Mouse (Mus musculus): ENCODE results near the gene Gm2016. TPM values are rescaled to one million over a fixed set of nuclear protein-coding genes. Genes with fewer than 3 reads are reported as not detected.
"Not testable (repeated sequence)": the region's sequence is repeated elsewhere in the genome, so short reads cannot be mapped to it uniquely, and the experiment has no call there.

The Gm2016 gene
- polyA plus RNA-seq (2016; fragmentation: Nextera tagmentation; extraction: Ambion mirVana) = not detected in 2 replicates

DNA sequence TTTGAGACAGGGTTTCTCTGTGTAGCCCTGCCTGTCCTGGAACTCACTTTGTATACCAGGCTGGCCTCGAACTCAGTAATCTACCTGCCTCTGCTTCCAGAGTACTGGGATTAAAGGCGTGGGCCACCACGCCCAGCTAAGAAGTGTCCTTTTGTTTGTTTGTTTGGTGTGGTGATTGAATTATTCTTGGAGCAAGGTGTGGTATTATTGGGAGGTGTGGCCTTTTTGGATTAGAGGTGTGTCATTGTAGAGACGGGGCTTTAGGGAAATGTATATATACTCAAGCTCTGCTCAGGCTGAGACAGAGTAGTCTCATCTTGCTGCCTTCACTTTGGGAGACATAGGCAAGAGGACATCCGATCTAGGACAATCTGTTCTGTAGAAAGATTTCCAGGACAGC, at the start of gene Gm2016:
TSS of gene Gm2016 (plus strand) at position 301 of the 400 bp plus-strand sequence.
- 87% methylated on average over 5 of the region's 5 CpGs for WGBS
- not testable (repeated sequence) for H3K36me3 ChIP-seq; H3K9me3 ChIP-seq (replicated peaks); H3K27ac ChIP-seq; H3K4me3 ChIP-seq; H3K27me3 ChIP-seq (ENCODE audit: low read depth, poor library complexity, severe bottlenecking); DNase-seq (ENCODE audit: low spot score); H3K4me1 ChIP-seq

DNA sequence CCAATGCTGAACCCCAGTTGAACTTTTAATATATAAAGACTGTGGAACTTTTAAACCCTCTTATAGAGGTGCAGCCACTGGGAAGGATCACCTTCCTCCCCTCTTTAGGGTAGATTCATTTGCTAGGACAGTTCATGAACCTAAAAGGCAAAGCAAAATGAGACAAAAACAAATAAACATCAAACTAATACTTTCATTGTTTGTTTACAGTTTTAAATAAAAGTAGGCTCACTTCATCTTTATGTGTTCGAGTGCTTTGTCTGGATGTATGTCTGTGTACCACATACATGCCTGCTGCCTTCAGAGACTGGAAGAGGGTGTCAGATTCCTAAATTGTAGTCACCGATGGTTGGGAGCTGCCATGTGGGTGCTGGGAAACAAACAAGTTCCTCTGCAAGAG, 31.6 kb upstream of the Gm2016 start, which contains the start of gene Gm2001:
TSS of gene Gm2001 (minus strand) at position 101 of the 400 bp plus-strand sequence.
- H3K27ac ChIP-seq; H3K4me1 ChIP-seq; H3K9me3 ChIP-seq (replicated peaks); H3K27me3 ChIP-seq (ENCODE audit: low read depth, poor library complexity, severe bottlenecking); H3K4me3 ChIP-seq; H3K36me3 ChIP-seq; DNase-seq (ENCODE audit: low spot score): not testable (repeated sequence)
- WGBS = 72% methylated on average over 2 of the region's 2 CpGs

DNA sequence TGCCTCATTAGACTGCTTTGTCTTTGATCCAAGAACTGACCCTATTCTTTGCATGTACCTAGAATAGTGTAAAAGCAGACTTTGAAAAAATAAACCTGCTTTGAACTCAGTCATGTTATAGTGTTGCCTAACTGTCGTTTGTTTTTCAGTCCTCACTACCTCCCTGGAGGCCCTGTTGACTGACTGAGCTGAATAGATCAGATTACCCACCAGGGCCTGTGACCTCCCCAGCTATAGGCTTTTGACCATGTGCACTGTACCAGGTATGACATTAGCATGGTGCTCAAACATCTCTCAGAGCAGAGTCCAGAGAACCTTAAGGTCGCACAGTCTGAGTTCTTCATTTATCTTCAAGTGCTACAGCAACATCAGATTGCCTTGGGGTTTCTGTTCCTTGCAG, 23.2 kb upstream of the Gm2016 start:
- WGBS = no CpG with 5 or more reads among the region's 2 CpGs
- not testable (repeated sequence) for H3K4me1 ChIP-seq

DNA sequence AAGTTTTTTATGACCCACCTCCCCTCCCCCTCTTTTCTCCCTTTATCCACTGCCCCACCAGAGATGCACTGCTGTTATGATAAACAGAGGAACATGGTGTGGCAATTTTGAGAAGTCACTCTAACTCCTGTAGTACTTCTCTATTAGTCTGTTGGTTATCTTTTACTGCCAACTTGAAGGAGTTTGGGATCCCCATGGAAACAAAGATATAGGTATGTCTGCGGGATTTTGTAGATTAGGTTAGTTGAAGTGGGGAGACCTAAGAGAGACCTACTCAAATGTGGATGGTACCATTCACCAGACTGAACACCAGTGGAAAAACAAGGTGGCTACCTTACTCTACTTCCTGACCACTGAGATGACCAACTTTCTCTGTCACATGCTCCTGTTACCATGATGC, 17.8 kb upstream of the Gm2016 start:
- not testable (repeated sequence) for H3K4me3 ChIP-seq

More for the DNA sequence above, 23.2 kb upstream of the Gm2016 start:
- not testable (repeated sequence) for H3K36me3 ChIP-seq; H3K27ac ChIP-seq; H3K4me3 ChIP-seq; H3K9me3 ChIP-seq (replicated peaks); DNase-seq (ENCODE audit: low spot score); H3K27me3 ChIP-seq (ENCODE audit: low read depth, poor library complexity, severe bottlenecking)

DNA sequence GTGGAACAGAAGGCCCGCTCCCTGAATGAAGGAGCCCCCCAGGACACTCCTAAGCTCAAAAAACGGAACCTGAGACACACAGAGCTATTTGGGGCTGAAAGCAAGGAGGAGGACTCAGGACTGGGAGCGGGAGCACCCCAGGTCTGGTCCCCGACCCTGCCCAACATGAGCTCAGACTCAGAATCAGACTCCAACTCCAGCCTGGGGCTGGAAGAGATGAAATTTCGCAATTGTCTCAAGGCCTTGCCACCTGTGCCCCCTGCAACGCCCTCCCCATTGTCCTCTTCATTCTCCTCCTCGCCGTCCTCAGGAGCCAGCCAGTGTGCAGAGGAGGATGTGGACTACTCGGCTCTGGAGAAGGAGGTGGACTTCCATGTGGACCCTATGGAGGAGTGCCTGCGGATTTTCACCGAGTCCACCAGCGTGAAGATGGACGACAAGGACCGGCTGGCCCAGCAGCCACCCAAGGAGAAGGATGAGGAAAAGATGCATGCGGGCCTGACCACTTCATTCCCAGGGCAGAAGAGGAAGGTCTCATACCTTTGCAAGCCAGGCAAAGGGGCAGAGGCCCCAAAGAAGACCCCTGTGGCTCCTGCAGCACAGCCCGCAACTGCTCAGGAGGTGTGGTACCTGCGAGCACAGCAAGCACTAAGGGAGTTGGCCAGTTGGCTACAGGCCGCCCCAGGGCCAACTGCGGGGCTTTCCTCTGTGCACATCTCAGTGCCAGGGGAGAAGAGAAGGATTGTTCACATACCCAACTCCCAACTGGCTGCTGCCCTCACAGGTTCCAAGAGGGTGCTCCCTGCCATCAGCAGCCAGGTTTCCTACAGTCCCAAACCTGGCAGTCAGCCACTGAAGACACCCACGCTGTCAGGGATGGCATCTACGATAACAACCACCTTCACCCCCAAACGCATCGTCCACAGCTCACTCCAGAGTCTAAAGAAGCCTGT, 11.9 kb upstream of the Gm2016 start:
- H3K9me3 ChIP-seq (replicated peaks); H3K4me3 ChIP-seq; H3K27me3 ChIP-seq (ENCODE audit: low read depth, poor library complexity, severe bottlenecking); H3K4me1 ChIP-seq; H3K27ac ChIP-seq; DNase-seq (ENCODE audit: low spot score); H3K36me3 ChIP-seq: not testable (repeated sequence)
- 90% methylated on average over 23 of the region's 23 CpGs for WGBS

More for the DNA sequence above, 17.8 kb upstream of the Gm2016 start:
- WGBS = 93% methylated on average over 1 of the region's 1 CpGs
- H3K27me3 ChIP-seq (ENCODE audit: low read depth, poor library complexity, severe bottlenecking); H3K9me3 ChIP-seq (replicated peaks); H3K4me1 ChIP-seq; H3K27ac ChIP-seq; H3K36me3 ChIP-seq; DNase-seq (ENCODE audit: low spot score): not testable (repeated sequence)

DNA sequence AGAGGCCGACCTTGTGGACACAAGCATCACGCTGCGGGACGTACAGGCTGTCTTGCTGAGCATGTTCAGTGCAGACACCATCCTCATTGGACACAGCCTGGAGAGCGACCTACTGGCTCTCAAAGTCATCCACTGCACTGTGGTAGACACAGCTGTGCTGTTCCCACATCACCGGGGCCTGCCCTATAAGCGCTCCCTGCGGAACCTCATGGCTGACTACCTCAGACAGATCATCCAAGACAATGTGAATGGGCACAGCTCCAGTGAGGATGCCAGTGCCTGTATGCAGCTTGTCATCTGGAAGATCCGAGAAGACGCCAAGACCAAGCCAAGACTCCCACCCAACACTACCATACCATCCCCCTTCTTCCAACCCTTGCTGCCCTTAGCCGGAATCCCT, 10.2 kb upstream of the Gm2016 start:
- WGBS = 93% methylated on average over 10 of the region's 11 CpGs
- not testable (repeated sequence) for H3K36me3 ChIP-seq; H3K4me1 ChIP-seq; H3K27me3 ChIP-seq (ENCODE audit: low read depth, poor library complexity, severe bottlenecking); H3K4me3 ChIP-seq; H3K27ac ChIP-seq; H3K9me3 ChIP-seq (replicated peaks); DNase-seq (ENCODE audit: low spot score)

DNA sequence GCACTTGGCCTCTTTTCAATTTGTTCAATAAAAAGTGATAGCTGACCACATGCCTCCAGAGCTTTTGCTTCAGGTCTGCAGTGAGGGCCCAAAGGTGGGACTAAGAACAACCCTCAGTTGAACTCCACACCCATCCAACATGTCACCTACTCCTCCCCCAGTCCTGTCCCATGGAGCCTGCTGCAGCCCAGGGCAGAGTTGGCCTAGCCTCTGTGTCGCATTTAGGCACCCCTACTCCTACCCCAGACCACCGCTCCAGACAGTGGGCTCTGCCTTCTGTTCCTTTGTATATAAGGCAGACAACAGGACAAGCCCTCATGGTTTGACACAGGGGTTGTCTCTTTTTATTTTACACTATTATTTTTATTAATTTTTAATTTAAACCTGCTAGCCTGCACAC, 9.8 kb upstream of the Gm2016 start:
- WGBS = 87% methylated on average over 2 of the region's 2 CpGs
- not testable (repeated sequence) for H3K9me3 ChIP-seq (replicated peaks); H3K27me3 ChIP-seq (ENCODE audit: low read depth, poor library complexity, severe bottlenecking); DNase-seq (ENCODE audit: low spot score); H3K4me3 ChIP-seq; H3K27ac ChIP-seq; H3K4me1 ChIP-seq; H3K36me3 ChIP-seq

DNA sequence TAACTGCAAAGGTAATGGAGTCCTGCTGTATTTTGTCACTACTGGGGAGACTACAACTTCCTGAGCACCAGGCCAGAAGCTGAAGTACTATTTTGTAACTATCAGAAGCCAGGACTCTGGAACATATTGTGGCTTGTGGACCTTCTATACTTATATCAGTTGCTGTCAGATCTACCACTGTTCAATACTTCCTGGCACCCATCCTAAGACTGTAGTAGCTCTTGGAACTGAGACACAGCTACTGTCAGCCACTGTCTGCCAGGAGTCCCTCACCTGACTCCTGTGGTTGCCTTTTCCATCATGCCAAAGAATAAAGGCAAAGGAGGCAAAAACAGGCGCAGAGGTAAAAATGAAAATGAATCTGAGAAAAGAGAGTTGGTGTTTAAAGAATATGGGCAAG, 21.2 kb downstream of the Gm2016 start, which contains the start of gene Gm2022:
TSS of gene Gm2022 (plus strand) at position 301 of the 400 bp plus-strand sequence.
- H3K27me3 ChIP-seq (ENCODE audit: low read depth, poor library complexity, severe bottlenecking); H3K4me3 ChIP-seq; H3K27ac ChIP-seq; DNase-seq (ENCODE audit: low spot score); H3K36me3 ChIP-seq; H3K4me1 ChIP-seq; H3K9me3 ChIP-seq (replicated peaks): not testable (repeated sequence)
- WGBS = 85% methylated on average over 1 of the region's 1 CpGs

DNA sequence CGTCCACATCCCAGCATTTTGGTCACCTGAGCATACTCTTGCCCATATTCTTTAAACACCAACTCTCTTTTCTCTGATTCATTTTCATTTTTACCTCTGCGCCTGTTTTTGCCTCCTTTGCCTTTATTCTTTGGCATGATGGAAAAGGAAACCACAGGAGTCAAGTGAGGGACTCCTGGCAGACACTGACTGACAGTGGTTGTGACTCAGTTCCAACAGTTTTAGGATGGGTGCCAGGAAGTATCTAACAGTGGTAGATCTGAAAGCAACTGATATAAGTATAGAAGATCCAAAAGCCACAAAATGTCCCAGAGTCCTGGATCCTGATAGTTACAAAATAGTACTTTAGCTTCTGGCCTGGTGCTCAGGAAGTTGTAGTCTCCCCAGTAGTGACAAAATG, 45.8 kb downstream of the Gm2016 start, which contains the start of gene Gm2035:
TSS of gene Gm2035 (minus strand) at position 137 of the 400 bp plus-strand sequence.
- not testable (repeated sequence) for H3K27me3 ChIP-seq (ENCODE audit: low read depth, poor library complexity, severe bottlenecking); H3K27ac ChIP-seq; H3K4me3 ChIP-seq; H3K4me1 ChIP-seq; DNase-seq (ENCODE audit: low spot score); H3K36me3 ChIP-seq; H3K9me3 ChIP-seq (replicated peaks)
- 87% methylated on average over 2 of the region's 2 CpGs for WGBS

Other genes with a start within 250 kb of the Gm2016 start
- not detected in 2 replicates for gene Gm16381, start 229.5 kb upstream of the Gm2016 start, polyA plus RNA-seq (2016; fragmentation: Nextera tagmentation; extraction: Ambion mirVana)
- gene Gm21319, start 98.3 kb upstream of the Gm2016 start, polyA plus RNA-seq (2016; fragmentation: Nextera tagmentation; extraction: Ambion mirVana) = not detected in 2 replicates
- not detected in 2 replicates for gene Gm21936, start 78.6 kb upstream of the Gm2016 start, polyA plus RNA-seq (2016; fragmentation: Nextera tagmentation; extraction: Ambion mirVana)
- not detected in 2 replicates for gene BB287469, start 57.5 kb upstream of the Gm2016 start, polyA plus RNA-seq (2016; fragmentation: Nextera tagmentation; extraction: Ambion mirVana)
- not detected in 2 replicates for gene Gm2001, start 31.7 kb upstream of the Gm2016 start, polyA plus RNA-seq (2016; fragmentation: Nextera tagmentation; extraction: Ambion mirVana)
- gene Gm2022, start 21.3 kb downstream of the Gm2016 start, polyA plus RNA-seq (2016; fragmentation: Nextera tagmentation; extraction: Ambion mirVana) = not detected in 2 replicates
- not detected in 2 replicates for gene Gm2035, start 45.8 kb downstream of the Gm2016 start, polyA plus RNA-seq (2016; fragmentation: Nextera tagmentation; extraction: Ambion mirVana)
- not detected in 2 replicates for gene Gm2042, start 80.0 kb downstream of the Gm2016 start, polyA plus RNA-seq (2016; fragmentation: Nextera tagmentation; extraction: Ambion mirVana)
- not detected in 2 replicates for gene Gm2075, start 137.8 kb downstream of the Gm2016 start, polyA plus RNA-seq (2016; fragmentation: Nextera tagmentation; extraction: Ambion mirVana)
- not detected in 2 replicates for gene Gm6803, start 144.7 kb downstream of the Gm2016 start, polyA plus RNA-seq (2016; fragmentation: Nextera tagmentation; extraction: Ambion mirVana)
- not detected in 2 replicates for gene Gm2056, start 152.9 kb downstream of the Gm2016 start, polyA plus RNA-seq (2016; fragmentation: Nextera tagmentation; extraction: Ambion mirVana)
- gene Gm16368, start 209.6 kb downstream of the Gm2016 start, polyA plus RNA-seq (2016; fragmentation: Nextera tagmentation; extraction: Ambion mirVana) = not detected in 2 replicates

Data from limb, embryonic 10.5 days (tissue).